Mouse (Mus musculus) embryonic fibroblast, embryonic 13.5 days (primary cell): ENCODE measurements around the gene Fuca2.

Experiments
- CTCF ChIP-seq: IDR thresholded peaks from 2 replicates; pipeline ENCODE4 v1.5.1; 2011; ENCODE audit warnings: mild to moderate bottlenecking, control low read depth, low read length, moderate library complexity, borderline replicate concordance; ENCODE audit not compliant: insufficient read depth
- POLR2A ChIP-seq: IDR thresholded peaks from 2 replicates; pipeline ENCODE4 v1.6.1; 2011; ENCODE audit warnings: low read depth, mild to moderate bottlenecking, control low read depth, low read length, moderate library complexity

- TF ChIP-seq CTCF (no peak), POLR2A (no peak)
Observed at GRCm38 (mm10) chr10:13474568-13474955, 24.8 kb upstream of the Fuca2 start.
